Mouse (Mus musculus) myocyte (in vitro differentiated cells): ENCODE results near the gene Arhgef28. TPM values are rescaled to one million over a fixed set of nuclear protein-coding genes. Genes with fewer than 3 reads are reported as not detected.

Experiments
- H3K27me3 ChIP-seq: one replicate; pipeline ENCODE4 v1.6.1; 2011; ENCODE audit not compliant: control insufficient read depth, insufficient read depth, insufficient read length
- H3K36me3 ChIP-seq: one replicate; pipeline ENCODE4 v1.6.1; 2011; ENCODE audit not compliant: control insufficient read depth, insufficient read depth
- H3K4me2 ChIP-seq: one replicate; pipeline ENCODE4 v1.6.1; 2011; ENCODE audit warnings: low read depth, control low read depth
- H3K4me3 ChIP-seq: one replicate; pipeline ENCODE4 v1.5.1; 2011; ENCODE audit warnings: mild to moderate bottlenecking, control low read depth, moderate library complexity
- H3K79me2 ChIP-seq: one replicate; pipeline ENCODE4 v1.6.1; 2011; ENCODE audit not compliant: control insufficient read depth, insufficient read depth
- H3ac ChIP-seq: one replicate; pipeline ENCODE4 v1.6.1; 2011; ENCODE audit not compliant: control insufficient read depth, insufficient read length
- CEBPB ChIP-seq: IDR thresholded peaks from 2 replicates; pipeline ENCODE4 v1.6.1; 2011; ENCODE audit warnings: mild to moderate bottlenecking, moderate library complexity; ENCODE audit not compliant: poor library complexity, insufficient read depth, severe bottlenecking
- E2F4 ChIP-seq: IDR thresholded peaks from one replicate; pipeline ENCODE4 v1.6.1; 2011; ENCODE audit warnings: mild to moderate bottlenecking, control low read depth, moderate library complexity; ENCODE audit not compliant: insufficient read depth
- MAX ChIP-seq: IDR thresholded peaks from one replicate; pipeline ENCODE4 v1.6.1; 2011; ENCODE audit warnings: low read depth, mild to moderate bottlenecking, control low read depth
- MYOD1 ChIP-seq, 3 experiments: IDR thresholded peaks; one replicate each; pipeline ENCODE4 v1.6.1; 2011; ENCODE audit warnings: control low read depth in 2 of 3, low read depth in 2 of 3, mild to moderate bottlenecking in 2 of 3, moderate library complexity in 1 of 3; ENCODE audit not compliant: insufficient read length in 2 of 3, control insufficient read depth in 1 of 3
- MYOG ChIP-seq, 3 experiments: IDR thresholded peaks; one replicate each; pipeline ENCODE4 v1.6.1; 2011; ENCODE audit warnings: control low read depth in 2 of 3, low read depth in 2 of 3, mild to moderate bottlenecking in 2 of 3; ENCODE audit not compliant: insufficient read length in 2 of 3, control insufficient read depth in 1 of 3, insufficient read depth in 1 of 3
- POLR2A ChIP-seq: IDR thresholded peaks from one replicate; pipeline ENCODE4 v1.6.1; 2011; ENCODE audit warnings: low read depth, mild to moderate bottlenecking, control low read depth, moderate library complexity; ENCODE audit not compliant: insufficient read length
- POLR2AphosphoS2 ChIP-seq: IDR thresholded peaks from one replicate; pipeline ENCODE4 v1.6.1; 2011; ENCODE audit warnings: low read depth, control low read depth; ENCODE audit not compliant: insufficient read length
- REST ChIP-seq: IDR thresholded peaks from one replicate; pipeline ENCODE4 v1.6.1; 2011; ENCODE audit warnings: mild to moderate bottlenecking, control low read depth, moderate library complexity; ENCODE audit not compliant: insufficient read depth, insufficient read length
- SRF ChIP-seq: IDR thresholded peaks from one replicate; pipeline ENCODE4 v1.6.1; 2011; ENCODE audit warnings: low read depth; ENCODE audit not compliant: control insufficient read depth, insufficient read length
- TCF12 ChIP-seq: IDR thresholded peaks from one replicate; pipeline ENCODE4 v1.6.1; 2011; ENCODE audit warnings: mild to moderate bottlenecking, control low read depth; ENCODE audit not compliant: poor library complexity, insufficient read depth, severe bottlenecking
- TCF3 ChIP-seq: IDR thresholded peaks from one replicate; pipeline ENCODE4 v1.6.1; 2011; ENCODE audit warnings: low read depth, control low read depth; ENCODE audit not compliant: insufficient read length
- USF1 ChIP-seq: IDR thresholded peaks from one replicate; pipeline ENCODE4 v1.6.1; 2011; ENCODE audit warnings: low read depth, mild to moderate bottlenecking, control low read depth, moderate library complexity
- polyA plus RNA-seq: library from polyadenylated mRNA; unstranded; fragments of >200 nt; fragmentation: generic; extraction: Trizol; gene quantifications from one replicate; pipeline ENCODE4 v1.2.1, GENCODE M21; 2012; ENCODE audit warnings: missing spikeins

Gene Arhgef28
- polyA plus RNA-seq, 1 experiment = 0.76 TPM

DNA sequence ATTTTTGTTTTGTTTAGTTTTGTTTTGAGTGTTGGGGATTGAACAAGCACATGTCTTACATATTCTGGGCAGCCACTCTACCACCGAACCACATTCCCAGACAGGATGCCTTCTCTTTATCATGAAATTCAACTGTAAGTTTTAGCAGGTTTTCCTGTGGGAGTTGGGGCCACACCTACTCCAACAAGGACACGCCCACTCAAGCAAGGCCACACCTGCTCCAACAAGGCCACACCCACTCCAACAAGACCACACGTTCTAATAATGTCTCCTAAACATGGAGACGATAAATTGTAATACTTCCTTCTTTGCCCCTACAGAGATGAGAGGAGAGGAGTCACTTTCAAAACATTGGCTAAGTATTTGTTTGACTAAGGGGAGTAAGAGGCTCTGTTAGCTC is 197.2 kb downstream of the Arhgef28 start:
- TF ChIP-seq MYOD1 (IDR thresholded peaks at IDR 0.05; ENCODE audit: control insufficient read depth in 1 of 3, insufficient read length in 2 of 3, low read depth in 2 of 3) (no peak), SRF (no peak), MYOG (IDR thresholded peaks at IDR 0.05; ENCODE audit: control insufficient read depth in 1 of 3, insufficient read depth in 1 of 3, insufficient read length in 2 of 3, low read depth in 2 of 3) (no peak), MAX (no peak), USF1 (no peak), POLR2A (no peak), CEBPB (no peak), REST (no peak), TCF3 (no peak)
- H3K27me3 ChIP-seq = no peaks in the 10 kb centered on the region
- H3K79me2 ChIP-seq = no peaks in the 10 kb centered on the region
- H3ac ChIP-seq = no peak overlapping the region
- H3K4me3 ChIP-seq = no peak overlapping the region
- no peak overlapping the region for H3K4me2 ChIP-seq
- no peaks in the 10 kb centered on the region for H3K36me3 ChIP-seq

DNA sequence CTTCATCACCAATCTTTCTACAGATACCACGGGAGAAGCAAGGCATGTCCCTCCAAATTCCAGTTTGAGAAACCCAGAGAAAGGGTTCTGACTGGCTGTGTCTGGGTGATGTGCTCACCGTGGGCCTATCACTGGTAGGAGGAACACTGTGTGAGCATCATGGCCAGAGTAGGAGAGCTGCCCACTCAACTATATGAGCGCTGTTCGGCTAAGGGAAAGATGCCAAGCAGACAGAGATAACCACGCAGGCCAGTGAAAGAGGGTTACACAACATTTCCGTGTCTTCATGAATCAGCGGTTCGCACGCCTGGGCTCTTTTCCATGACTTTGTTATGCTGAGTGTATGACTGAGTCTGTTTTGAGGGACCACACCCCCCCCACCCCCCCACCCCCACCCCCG is 197.7 kb downstream of the Arhgef28 start:
- no peaks in the 10 kb centered on the region for H3K36me3 ChIP-seq
- no peaks in the 10 kb centered on the region for H3K27me3 ChIP-seq
- no peak for TF ChIP-seq MYOD1 (IDR thresholded peaks at IDR 0.05; ENCODE audit: control insufficient read depth in 1 of 3, insufficient read length in 2 of 3, low read depth in 2 of 3)
- no peak for TF ChIP-seq MYOG (IDR thresholded peaks at IDR 0.05; ENCODE audit: control insufficient read depth in 1 of 3, insufficient read depth in 1 of 3, insufficient read length in 2 of 3, low read depth in 2 of 3)
- no peak for TF ChIP-seq TCF3
- TF ChIP-seq USF1 = no peak
- TF ChIP-seq POLR2AphosphoS2 = no peak
- no peak for TF ChIP-seq CEBPB
- TF ChIP-seq MAX = no peak
- no peak for TF ChIP-seq REST
- no peak for TF ChIP-seq POLR2A
- no peak for TF ChIP-seq SRF
- TF ChIP-seq E2F4 = no peak
- TF ChIP-seq TCF12 = no peak
- no peak overlapping the region for H3ac ChIP-seq
- H3K79me2 ChIP-seq = no peaks in the 10 kb centered on the region
- H3K4me3 ChIP-seq = no peak overlapping the region
- no peak overlapping the region for H3K4me2 ChIP-seq

DNA sequence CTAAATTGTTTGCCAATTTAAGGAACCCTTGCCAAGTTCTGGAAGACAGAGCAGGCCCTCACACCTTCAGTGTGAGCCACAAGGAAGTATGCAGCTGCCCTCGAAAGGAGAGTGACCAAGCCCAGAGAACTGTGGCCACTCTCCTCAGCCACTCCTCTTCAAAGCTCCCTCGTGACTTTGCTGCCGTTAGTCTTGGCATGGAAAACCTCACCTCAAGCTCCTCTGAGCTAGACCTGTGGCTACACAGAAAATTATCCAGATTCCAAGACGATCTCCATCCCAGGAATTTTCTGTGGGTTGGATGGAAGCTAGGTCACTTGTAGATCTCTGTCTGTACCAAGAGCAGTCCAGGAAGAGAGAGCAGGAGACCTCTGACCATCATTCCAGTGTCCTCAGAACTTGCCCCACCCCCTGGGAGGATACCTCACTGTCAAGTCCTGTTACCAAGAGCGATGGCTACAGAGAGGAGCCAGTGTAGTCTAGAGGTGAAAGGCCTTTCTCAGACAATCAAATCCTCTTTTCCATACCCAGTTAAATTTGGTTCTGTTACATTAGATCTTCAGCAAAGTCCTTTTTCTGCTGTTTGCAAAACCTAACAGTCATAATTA is 200.5 kb downstream of the Arhgef28 start:
- H3K4me2 ChIP-seq = no peak overlapping the region
- H3K27me3 ChIP-seq = no peaks in the 10 kb centered on the region
- TF ChIP-seq CEBPB = no peak
- no peak for TF ChIP-seq SRF
- TF ChIP-seq MYOD1 (IDR thresholded peaks at IDR 0.05; ENCODE audit: control insufficient read depth in 1 of 3, insufficient read length in 2 of 3, low read depth in 2 of 3) = no peak
- no peaks in the 10 kb centered on the region for H3K79me2 ChIP-seq
- no peaks in the 10 kb centered on the region for H3K36me3 ChIP-seq
- no peak overlapping the region for H3ac ChIP-seq
- H3K4me3 ChIP-seq = no peak overlapping the region

DNA sequence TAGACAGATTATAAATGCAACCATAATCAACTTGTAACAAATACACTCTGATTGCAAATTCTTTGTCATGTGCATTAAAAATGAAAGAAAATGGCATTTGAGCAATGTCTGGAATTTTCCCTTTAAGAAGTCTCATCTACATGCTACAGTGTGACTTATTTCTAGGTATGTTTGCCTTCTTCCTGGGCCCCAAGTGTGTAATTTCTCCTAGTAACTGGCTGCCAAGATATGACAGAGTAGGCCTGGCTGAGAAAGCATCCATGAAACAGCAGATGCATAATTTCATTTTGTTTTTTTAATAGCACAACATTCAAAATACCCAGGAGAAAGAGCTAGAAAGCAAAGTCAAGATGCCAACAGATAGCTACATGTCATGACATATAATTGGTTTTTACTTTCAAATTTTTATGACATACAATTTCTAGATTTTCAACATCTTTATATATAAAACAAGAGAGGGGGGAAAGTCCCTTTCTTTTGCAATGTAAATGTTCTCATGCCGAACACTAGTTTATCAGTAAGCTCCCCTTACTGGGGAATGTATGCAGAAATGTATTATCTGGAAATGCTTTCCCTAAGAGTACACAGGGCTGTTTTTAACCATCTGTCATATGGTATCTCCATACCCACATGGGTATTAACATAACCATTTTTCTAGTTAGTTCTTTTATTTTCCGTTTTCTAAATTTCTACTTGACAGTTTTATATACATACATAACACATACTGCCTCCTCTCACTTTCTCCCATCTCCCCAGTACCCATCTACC is 201.4 kb downstream of the Arhgef28 start:
- no peaks in the 10 kb centered on the region for H3K36me3 ChIP-seq
- H3ac ChIP-seq = no peak overlapping the region
- TF ChIP-seq USF1 (no peak), REST (no peak), MYOG (IDR thresholded peaks at IDR 0.05; ENCODE audit: control insufficient read depth in 1 of 3, insufficient read depth in 1 of 3, insufficient read length in 2 of 3, low read depth in 2 of 3) (no peak), E2F4 (no peak)
- no peaks in the 10 kb centered on the region for H3K79me2 ChIP-seq
- H3K4me2 ChIP-seq = no peak overlapping the region
- H3K27me3 ChIP-seq = no peaks in the 10 kb centered on the region
- no peak overlapping the region for H3K4me3 ChIP-seq

DNA sequence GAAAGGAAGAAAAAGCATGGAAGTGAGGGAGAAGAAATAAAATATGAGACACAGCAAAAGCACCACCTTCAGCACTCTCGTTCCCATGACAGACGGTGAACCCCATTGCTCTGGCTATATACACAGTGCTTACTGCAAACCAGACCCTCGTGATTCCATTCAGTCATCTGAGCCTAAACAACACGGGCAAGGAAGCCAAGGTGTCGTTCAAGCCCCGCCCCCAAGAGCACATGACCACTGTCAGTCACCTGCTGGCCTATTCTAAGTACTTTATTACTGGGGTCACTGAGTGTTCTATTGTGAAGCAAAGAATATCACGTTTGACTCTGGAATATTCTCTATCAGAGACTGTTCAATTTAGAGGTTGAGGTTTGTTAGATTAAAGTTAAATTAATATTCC is 202.5 kb downstream of the Arhgef28 start:
- Histone ChIP-seq H3K36me3 (no peaks in the 10 kb centered on the region), H3ac (no peak overlapping the region), H3K27me3 (no peaks in the 10 kb centered on the region), H3K79me2 (no peaks in the 10 kb centered on the region), H3K4me3 (no peak overlapping the region), H3K4me2 (no peak overlapping the region)
- TF ChIP-seq POLR2A (no peak), SRF (no peak), CEBPB (no peak), MYOD1 (IDR thresholded peaks at IDR 0.05; ENCODE audit: control insufficient read depth in 1 of 3, insufficient read length in 2 of 3, low read depth in 2 of 3) (no peak), REST (no peak), TCF3 (no peak), TCF12 (no peak), USF1 (no peak), MAX (no peak), POLR2AphosphoS2 (no peak), E2F4 (no peak), MYOG (IDR thresholded peaks at IDR 0.05; ENCODE audit: control insufficient read depth in 1 of 3, insufficient read depth in 1 of 3, insufficient read length in 2 of 3, low read depth in 2 of 3) (no peak)
